Mouse (Mus musculus): ENCODE measurements around the gene Fam89b. TPM values are rescaled to one million over a fixed set of nuclear protein-coding genes. Genes with fewer than 3 reads are reported as not detected.

Gene Fam89b
- polyA plus RNA-seq, 1 experiment: 312 TPM

DNA sequence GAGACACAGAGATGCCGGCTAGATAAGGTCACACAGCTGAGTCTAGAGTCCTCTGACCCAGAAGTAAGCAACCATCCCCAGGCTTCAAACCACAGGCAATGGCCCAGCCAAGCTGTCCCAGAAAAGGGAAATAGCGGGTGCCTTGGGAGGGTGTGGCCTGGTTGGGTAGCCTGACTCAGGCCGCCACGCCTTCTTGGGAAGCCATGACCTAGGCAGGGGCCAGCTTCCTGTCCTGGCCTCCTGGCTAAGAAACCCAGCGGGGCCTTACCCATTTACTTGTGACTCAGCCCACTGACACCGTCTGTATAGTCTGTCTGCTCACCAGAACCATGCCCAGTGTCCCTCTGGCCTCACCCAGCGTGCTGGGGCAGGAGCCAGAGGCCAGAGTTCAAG is 4.9 kb downstream of the Fam89b start:
- WGBS: 35% methylated on average over 7 of the region's 7 CpGs
- TF ChIP-seq POLR2A (IDR thresholded peaks at IDR 0.05; ENCODE audit: control insufficient read depth, extremely low read depth, insufficient read depth, low read length, poor library complexity) (no peak), CTCF (IDR thresholded peaks at IDR 0.05; ENCODE audit: borderline replicate concordance, control insufficient read depth, extremely low read depth, insufficient read depth, low read length, poor library complexity) (no peak)
- Histone ChIP-seq H3K27me3 (ENCODE audit: control insufficient read depth, insufficient read depth, low read length) (no peaks in the 10 kb centered on the region), H3K36me3 (ENCODE audit: control insufficient read depth, insufficient read depth, low read length) (peaks cover 20% of the 10 kb centered on the region), H3K27ac (ENCODE audit: control insufficient read depth, insufficient read depth, low read length) (no peak overlapping the region), H3K4me3 (ENCODE audit: control insufficient read depth, insufficient read depth, low read length) (peak overlapping the region; percentile 59), H3K4me1 (replicated peaks; ENCODE audit: control insufficient read depth, insufficient read depth, low read length) (peaks cover 47% of the 10 kb centered on the region)
- peak; percentile 20 for DNase-seq

- TF ChIP-seq CTCF (IDR thresholded peaks at IDR 0.05; ENCODE audit: borderline replicate concordance, control insufficient read depth, extremely low read depth, insufficient read depth, low read length, poor library complexity) (no peak), POLR2A (IDR thresholded peaks at IDR 0.05; ENCODE audit: control insufficient read depth, extremely low read depth, insufficient read depth, low read length, poor library complexity) (no peak)
- Histone ChIP-seq H3K27me3 (ENCODE audit: control insufficient read depth, insufficient read depth, low read length) (no peaks in the 10 kb centered on the region), H3K27ac (ENCODE audit: control insufficient read depth, insufficient read depth, low read length) (no peak overlapping the region), H3K4me3 (ENCODE audit: control insufficient read depth, insufficient read depth, low read length) (no peak overlapping the region), H3K36me3 (ENCODE audit: control insufficient read depth, insufficient read depth, low read length) (peaks cover 20% of the 10 kb centered on the region), H3K4me1 (replicated peaks; ENCODE audit: control insufficient read depth, insufficient read depth, low read length) (peaks cover 46% of the 10 kb centered on the region)
- 58% methylated on average over 4 of the region's 4 CpGs for WGBS
- DNase-seq: no peak
These were observed 5.4 kb downstream of the Fam89b start for GRCm38 (mm10) chr19:5723934-5724548.

DNA sequence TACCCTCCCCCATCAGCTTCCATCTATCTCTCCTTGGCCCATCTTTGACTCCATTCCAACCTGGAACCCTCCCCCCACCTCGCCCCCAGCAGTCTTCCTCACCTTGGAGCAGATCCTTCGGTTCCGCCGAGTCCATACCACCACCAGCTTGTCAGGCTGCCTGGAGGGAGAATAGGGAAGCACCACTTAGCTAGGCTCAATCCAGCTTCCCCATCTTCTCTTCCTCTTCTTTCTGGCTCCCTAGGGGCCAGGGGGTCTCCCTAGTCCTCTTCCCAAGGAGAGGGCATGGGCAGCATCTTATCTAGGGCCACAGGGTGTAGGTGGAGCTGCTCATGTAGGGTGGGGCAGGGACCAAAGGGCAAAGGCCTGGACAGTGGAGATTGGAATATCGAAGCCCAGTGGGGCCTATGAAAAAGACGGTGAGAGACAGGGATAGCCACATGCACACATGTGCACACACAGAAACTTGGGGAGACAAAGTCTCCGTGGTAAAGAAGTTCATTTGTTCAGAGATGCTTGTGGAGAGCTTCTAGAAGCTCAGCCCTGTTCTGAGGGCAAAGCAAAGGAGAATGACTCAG is 6.5 kb downstream of the Fam89b start:
- H3K4me1 ChIP-seq (replicated peaks; ENCODE audit: control insufficient read depth, insufficient read depth, low read length): peaks cover 36% of the 10 kb centered on the region
- no peak overlapping the region for H3K4me3 ChIP-seq (ENCODE audit: control insufficient read depth, insufficient read depth, low read length)
- H3K36me3 ChIP-seq (ENCODE audit: control insufficient read depth, insufficient read depth, low read length): peaks cover 20% of the 10 kb centered on the region
- TF ChIP-seq CTCF (IDR thresholded peaks at IDR 0.05; ENCODE audit: borderline replicate concordance, control insufficient read depth, extremely low read depth, insufficient read depth, low read length, poor library complexity): no peak
- TF ChIP-seq POLR2A (IDR thresholded peaks at IDR 0.05; ENCODE audit: control insufficient read depth, extremely low read depth, insufficient read depth, low read length, poor library complexity): no peak
- no peaks in the 10 kb centered on the region for H3K27me3 ChIP-seq (ENCODE audit: control insufficient read depth, insufficient read depth, low read length)
- DNase-seq: no peak
- 91% methylated on average over 7 of the region's 7 CpGs for WGBS
- H3K27ac ChIP-seq (ENCODE audit: control insufficient read depth, insufficient read depth, low read length): no peak overlapping the region

GRCm38 (mm10) chr19:5721233-5721632 is 8.2 kb downstream of the Fam89b start:
- Histone ChIP-seq H3K27me3 (ENCODE audit: control insufficient read depth, insufficient read depth, low read length) (no peaks in the 10 kb centered on the region), H3K4me3 (ENCODE audit: control insufficient read depth, insufficient read depth, low read length) (no peak overlapping the region), H3K36me3 (ENCODE audit: control insufficient read depth, insufficient read depth, low read length) (peaks cover 20% of the 10 kb centered on the region), H3K27ac (ENCODE audit: control insufficient read depth, insufficient read depth, low read length) (no peak overlapping the region), H3K4me1 (replicated peaks; ENCODE audit: control insufficient read depth, insufficient read depth, low read length) (peaks cover 23% of the 10 kb centered on the region)
- no peak for DNase-seq
- 96% methylated on average over 6 of the region's 6 CpGs for WGBS
- TF ChIP-seq POLR2A (IDR thresholded peaks at IDR 0.05; ENCODE audit: control insufficient read depth, extremely low read depth, insufficient read depth, low read length, poor library complexity) (no peak), CTCF (IDR thresholded peaks at IDR 0.05; ENCODE audit: borderline replicate concordance, control insufficient read depth, extremely low read depth, insufficient read depth, low read length, poor library complexity) (no peak)

GRCm38 (mm10) chr19:5716955-5717354 is 12.5 kb downstream of the Fam89b start:
- DNase-seq: no peak
- no peaks in the 10 kb centered on the region for H3K27me3 ChIP-seq (ENCODE audit: control insufficient read depth, insufficient read depth, low read length)
- peaks cover 4% of the 10 kb centered on the region; the same call in 1 of the 2 replicates for H3K4me1 ChIP-seq (replicated peaks; ENCODE audit: control insufficient read depth, insufficient read depth, low read length)
- H3K4me3 ChIP-seq (ENCODE audit: control insufficient read depth, insufficient read depth, low read length): no peak overlapping the region
- WGBS: 93% methylated on average over 10 of the region's 10 CpGs
- peaks cover 14% of the 10 kb centered on the region for H3K36me3 ChIP-seq (ENCODE audit: control insufficient read depth, insufficient read depth, low read length)
- TF ChIP-seq CTCF (IDR thresholded peaks at IDR 0.05; ENCODE audit: borderline replicate concordance, control insufficient read depth, extremely low read depth, insufficient read depth, low read length, poor library complexity): no peak
- TF ChIP-seq POLR2A (IDR thresholded peaks at IDR 0.05; ENCODE audit: control insufficient read depth, extremely low read depth, insufficient read depth, low read length, poor library complexity): no peak
- H3K27ac ChIP-seq (ENCODE audit: control insufficient read depth, insufficient read depth, low read length): no peak overlapping the region

- 93% methylated on average over 43 of the region's 43 CpGs for WGBS
- no peak for DNase-seq
- peaks cover 13% of the 10 kb centered on the region for H3K36me3 ChIP-seq (ENCODE audit: control insufficient read depth, insufficient read depth, low read length)
- H3K27ac ChIP-seq (ENCODE audit: control insufficient read depth, insufficient read depth, low read length): no peak overlapping the region
- H3K4me3 ChIP-seq (ENCODE audit: control insufficient read depth, insufficient read depth, low read length): no peak overlapping the region
- peaks cover 4% of the 10 kb centered on the region; the same call in 1 of the 2 replicates for H3K4me1 ChIP-seq (replicated peaks; ENCODE audit: control insufficient read depth, insufficient read depth, low read length)
- no peaks in the 10 kb centered on the region for H3K27me3 ChIP-seq (ENCODE audit: control insufficient read depth, insufficient read depth, low read length)
- TF ChIP-seq POLR2A (IDR thresholded peaks at IDR 0.05; ENCODE audit: control insufficient read depth, extremely low read depth, insufficient read depth, low read length, poor library complexity): no peak
- no peak for TF ChIP-seq CTCF (IDR thresholded peaks at IDR 0.05; ENCODE audit: borderline replicate concordance, control insufficient read depth, extremely low read depth, insufficient read depth, low read length, poor library complexity)
These were observed 13.4 kb downstream of the Fam89b start for GRCm38 (mm10) chr19:5715793-5716688.

Measured in thymus, adult 2 months (tissue).